Mouse (Mus musculus): Measurements from ENCODE around the gene Acad12.
"Not testable (repeated sequence)": the region's sequence is repeated elsewhere in the genome, so short reads cannot be mapped to it uniquely, and the experiment has no call there.

Acad12 gene

GRCm38 (mm10) chr5:121609556-121610135 lies 9.1 kb downstream of the Acad12 start:
- DNase-seq (ENCODE audit: low read depth): not testable (repeated sequence)

GRCm38 (mm10) chr5:121606151-121606550 lies 12.6 kb downstream of the Acad12 start:
- peak; percentile 73 for DNase-seq (ENCODE audit: low read depth)

- DNase-seq (ENCODE audit: low read depth): not testable (repeated sequence)
Observed at GRCm38 (mm10) chr5:121603815-121604214, 14.9 kb downstream of the Acad12 start.

- DNase-seq (ENCODE audit: low read depth): peak; percentile 88
Observed at GRCm38 (mm10) chr5:121601547-121602299, 17.0 kb downstream of the Acad12 start.

GRCm38 (mm10) chr5:121598871-121599610 lies 19.7 kb downstream of the Acad12 start:
- DNase-seq (ENCODE audit: low read depth): no peak

GRCm38 (mm10) chr5:121597991-121598537 lies 20.7 kb downstream of the Acad12 start:
- DNase-seq (ENCODE audit: low read depth): no peak

- peak; percentile 19 for DNase-seq (ENCODE audit: low read depth)
Observed at GRCm38 (mm10) chr5:121597332-121597731, 21.4 kb downstream of the Acad12 start.

- DNase-seq (ENCODE audit: low read depth): no peak
Observed at GRCm38 (mm10) chr5:121596226-121596625, 22.5 kb downstream of the Acad12 start.

- no peak for DNase-seq (ENCODE audit: low read depth)
Observed at GRCm38 (mm10) chr5:121595758-121596157, 23.0 kb downstream of the Acad12 start.

GRCm38 (mm10) chr5:121594714-121595313 lies 23.9 kb downstream of the Acad12 start:
- DNase-seq (ENCODE audit: low read depth): peak; percentile 23

GRCm38 (mm10) chr5:121593451-121594401 lies 25.0 kb downstream of the Acad12 start, which contains the start of gene Aldh2:
Aldh2 (minus strand) TSS chr5:121593824.
- peak; percentile 93 for DNase-seq (ENCODE audit: low read depth)

GRCm38 (mm10) chr5:121592816-121593407 lies 25.8 kb downstream of the Acad12 start:
- DNase-seq (ENCODE audit: low read depth): no peak

- DNase-seq (ENCODE audit: low read depth): peak; percentile 44
Observed at GRCm38 (mm10) chr5:121592064-121592815, 26.5 kb downstream of the Acad12 start.

- DNase-seq (ENCODE audit: low read depth): no peak
Observed at GRCm38 (mm10) chr5:121591417-121592063, 27.2 kb downstream of the Acad12 start.

GRCm38 (mm10) chr5:121589928-121590327 lies 28.8 kb downstream of the Acad12 start:
- no peak for DNase-seq (ENCODE audit: low read depth)

GRCm38 (mm10) chr5:121586400-121587039 lies 32.2 kb downstream of the Acad12 start:
- peak; percentile 84 for DNase-seq (ENCODE audit: low read depth)

- DNase-seq (ENCODE audit: low read depth): no peak
Observed at GRCm38 (mm10) chr5:121585699-121586098, 33.0 kb downstream of the Acad12 start.

- DNase-seq (ENCODE audit: low read depth): peak; percentile 33
Observed at GRCm38 (mm10) chr5:121585005-121585404, 33.7 kb downstream of the Acad12 start.

Measured in 416B (cell line).